Mouse (Mus musculus) megakaryocyte-erythroid progenitor cell, adult 5-6 weeks (primary cell): ENCODE results near the gene Bahd1. TPM values are rescaled to one million over a fixed set of nuclear protein-coding genes. Genes with fewer than 3 reads are reported as not detected.

Source experiments
- total RNA-seq, 2 experiments: library from RNA; stranded (forward) in 1 of 2; stranded (reverse) in 1 of 2; fragments of 200-1000, 215-1000 nt in 1 of 2; fragments of >200 nt in 1 of 2; fragmentation: Nextera tagmentation in 1 of 2; gene quantifications; 2 replicates each; pipeline ENCODE4 v1.2.3; 2014 to 2017

Bahd1 gene
- total RNA-seq, 2 experiments from 2014 or later, result 4.9 to 11.9 TPM

Other genes starting within 250 kb of the Bahd1 start
- gene Pak6, start 237.1 kb upstream of the Bahd1 start, total RNA-seq (2014; fragmentation: Nextera tagmentation), result 0.55 and 0.77 TPM in 2 replicates
- 1.0 and 1.4 TPM in 2 replicates for gene Pak6, start 237.1 kb upstream of the Bahd1 start, total RNA-seq (2017)
- gene Ankrd63, start 196.4 kb upstream of the Bahd1 start, total RNA-seq (2014; fragmentation: Nextera tagmentation), result not detected in 2 replicates
- 0.15 and 0.19 TPM in 2 replicates for gene Ankrd63, start 196.4 kb upstream of the Bahd1 start, total RNA-seq (2017)
- gene Plcb2, start 171.9 kb upstream of the Bahd1 start, total RNA-seq (2014; fragmentation: Nextera tagmentation), result 12.9 and 24.3 TPM in 2 replicates
- gene Plcb2, start 171.9 kb upstream of the Bahd1 start, total RNA-seq (2017), result 6.2 and 16.3 TPM in 2 replicates
- 14.5 and 20.5 TPM in 2 replicates for gene Inafm2, start 154.6 kb upstream of the Bahd1 start, total RNA-seq (2014; fragmentation: Nextera tagmentation)
- 10.1 and 13.9 TPM in 2 replicates for gene Inafm2, start 154.6 kb upstream of the Bahd1 start, total RNA-seq (2017)
- gene Ccdc9b, start 137.7 kb upstream of the Bahd1 start, total RNA-seq (2014; fragmentation: Nextera tagmentation), result 0.27 and 1.5 TPM in 2 replicates
- 0.09 and 1.3 TPM in 2 replicates for gene Ccdc9b, start 137.7 kb upstream of the Bahd1 start, total RNA-seq (2017)
- gene Phgr1, start 127.6 kb upstream of the Bahd1 start, total RNA-seq (2014; fragmentation: Nextera tagmentation), result not detected in 2 replicates
- gene Phgr1, start 127.6 kb upstream of the Bahd1 start, total RNA-seq (2017), result not detected in 2 replicates
- gene Disp2, start 120.7 kb upstream of the Bahd1 start, total RNA-seq (2014; fragmentation: Nextera tagmentation), result not detected in 2 replicates
- gene Disp2, start 120.7 kb upstream of the Bahd1 start, total RNA-seq (2017), result not detected in 2 replicates
- gene Knstrn, start 86.4 kb upstream of the Bahd1 start, total RNA-seq (2014; fragmentation: Nextera tagmentation), result 22.4 and 38.8 TPM in 2 replicates
- gene Knstrn, start 86.4 kb upstream of the Bahd1 start, total RNA-seq (2017), result 59.1 and 104 TPM in 2 replicates
- gene Ivd, start 38.4 kb upstream of the Bahd1 start, total RNA-seq (2014; fragmentation: Nextera tagmentation), result 17.9 and 24.0 TPM in 2 replicates
- gene Ivd, start 38.4 kb upstream of the Bahd1 start, total RNA-seq (2017), result 15.7 and 30.3 TPM in 2 replicates
- gene Chst14, start 26.1 kb downstream of the Bahd1 start, total RNA-seq (2014; fragmentation: Nextera tagmentation), result 2.2 and 3.6 TPM in 2 replicates
- gene Chst14, start 26.1 kb downstream of the Bahd1 start, total RNA-seq (2017), result 1.1 and 1.7 TPM in 2 replicates
- gene Ccdc32, start 129.0 kb downstream of the Bahd1 start, total RNA-seq (2014; fragmentation: Nextera tagmentation), result 15.1 and 18.7 TPM in 2 replicates
- gene Ccdc32, start 129.0 kb downstream of the Bahd1 start, total RNA-seq (2017), result 16.6 and 18.7 TPM in 2 replicates
- gene Rpusd2, start 134.4 kb downstream of the Bahd1 start, total RNA-seq (2014; fragmentation: Nextera tagmentation), result 19.0 and 25.4 TPM in 2 replicates
- gene Rpusd2, start 134.4 kb downstream of the Bahd1 start, total RNA-seq (2017), result 20.1 and 23.0 TPM in 2 replicates
- gene Knl1, start 146.7 kb downstream of the Bahd1 start, total RNA-seq (2014; fragmentation: Nextera tagmentation), result 79.0 and 81.2 TPM in 2 replicates
- 89.9 and 91.0 TPM in 2 replicates for gene Knl1, start 146.7 kb downstream of the Bahd1 start, total RNA-seq (2017)
- gene Rad51, start 212.4 kb downstream of the Bahd1 start, total RNA-seq (2014; fragmentation: Nextera tagmentation), result 38.1 and 53.7 TPM in 2 replicates
- 28.4 and 33.1 TPM in 2 replicates for gene Rad51, start 212.4 kb downstream of the Bahd1 start, total RNA-seq (2017)